Mouse (Mus musculus) stomach, postnatal 0 days (tissue): ENCODE measurements around the gene Togaram2.

Source experiments
- CTCF ChIP-seq: IDR thresholded peaks from 2 replicates; pipeline ENCODE4 v1.5.1; 2016; ENCODE audit warnings: antibody characterized with exemption, low read depth, mild to moderate bottlenecking, moderate library complexity
- EP300 ChIP-seq: optimal IDR thresholded peaks from 2 replicates; pipeline ENCODE3; 2016; ENCODE audit warnings: antibody characterized with exemption

DNA sequence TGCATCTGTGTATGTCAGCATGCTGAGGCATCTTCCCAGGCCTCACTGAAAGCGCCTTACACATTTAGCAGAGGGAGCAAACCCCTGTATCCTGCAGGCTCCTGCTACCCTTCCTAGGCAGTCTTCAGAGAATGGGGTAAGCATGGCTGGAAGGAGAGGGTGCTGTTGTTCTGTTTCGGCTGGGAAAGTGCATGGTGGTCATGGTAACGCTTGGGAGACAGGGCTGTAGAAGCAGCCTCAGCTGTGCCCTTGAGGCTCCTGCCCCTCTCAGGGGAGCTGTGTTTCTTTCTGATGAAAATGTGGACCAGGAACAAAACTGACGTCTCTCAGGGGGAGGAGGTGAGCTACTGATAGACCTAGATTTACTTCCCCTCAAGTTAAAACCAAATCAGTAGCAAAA is 34.7 kb downstream of the Togaram2 start:
- no peak for TF ChIP-seq CTCF
- no peak for TF ChIP-seq EP300
